Mouse (Mus musculus): ENCODE data around the gene Car3. TPM values are rescaled to one million over a fixed set of nuclear protein-coding genes. Genes with fewer than 3 reads are reported as not detected.

Car3 gene
- polyA plus RNA-seq, 1 experiment: not detected

GRCm38 (mm10) chr3:14871386-14871785 lies 8.1 kb downstream of the Car3 start:
- Histone ChIP-seq H3K36me3 (replicated peaks; ENCODE audit: low read length) (no peaks in the 10 kb centered on the region), H3K4me1 (peaks cover 33% of the 10 kb centered on the region), H3K9me3 (no peaks in the 10 kb centered on the region), H3K27me3 (replicated peaks) (no peaks in the 10 kb centered on the region), H3K4me3 (replicated peaks) (peak overlapping the region; percentile 1)
- no peak for TF ChIP-seq FLI1 (IDR thresholded peaks at IDR 0.05; ENCODE audit: low read length)
- TF ChIP-seq GATA1 (IDR thresholded peaks at IDR 0.05; ENCODE audit: borderline replicate concordance, low read length): no peak

- H3K27me3 ChIP-seq (replicated peaks): no peaks in the 10 kb centered on the region
- TF ChIP-seq FLI1 (IDR thresholded peaks at IDR 0.05; ENCODE audit: low read length): no peak
- no peak for TF ChIP-seq GATA1 (IDR thresholded peaks at IDR 0.05; ENCODE audit: borderline replicate concordance, low read length)
- H3K4me1 ChIP-seq: peaks cover 51% of the 10 kb centered on the region
- no peak overlapping the region for H3K4me3 ChIP-seq (replicated peaks)
- no peaks in the 10 kb centered on the region for H3K9me3 ChIP-seq
- no peaks in the 10 kb centered on the region for H3K36me3 ChIP-seq (replicated peaks; ENCODE audit: low read length)
Observed at GRCm38 (mm10) chr3:14874402-14875040, 11.2 kb downstream of the Car3 start.

GRCm38 (mm10) chr3:14876325-14876918 lies 13.1 kb downstream of the Car3 start:
- no peaks in the 10 kb centered on the region for H3K27me3 ChIP-seq (replicated peaks)
- H3K4me1 ChIP-seq: peaks cover 49% of the 10 kb centered on the region
- no peaks in the 10 kb centered on the region for H3K36me3 ChIP-seq (replicated peaks; ENCODE audit: low read length)
- H3K9me3 ChIP-seq: no peaks in the 10 kb centered on the region
- TF ChIP-seq GATA1 (IDR thresholded peaks at IDR 0.05; ENCODE audit: borderline replicate concordance, low read length) (no peak), FLI1 (IDR thresholded peaks at IDR 0.05; ENCODE audit: low read length) (no peak)
- no peak overlapping the region for H3K4me3 ChIP-seq (replicated peaks)

GRCm38 (mm10) chr3:14877251-14877909 lies 14.1 kb downstream of the Car3 start:
- Histone ChIP-seq H3K9me3 (no peaks in the 10 kb centered on the region), H3K4me3 (replicated peaks) (no peak overlapping the region), H3K4me1 (peaks cover 53% of the 10 kb centered on the region), H3K36me3 (replicated peaks; ENCODE audit: low read length) (no peaks in the 10 kb centered on the region), H3K27me3 (replicated peaks) (no peaks in the 10 kb centered on the region)
- TF ChIP-seq FLI1 (IDR thresholded peaks at IDR 0.05; ENCODE audit: low read length) (no peak), GATA1 (IDR thresholded peaks at IDR 0.05; ENCODE audit: borderline replicate concordance, low read length) (no peak)

GRCm38 (mm10) chr3:14878749-14879223 lies 15.5 kb downstream of the Car3 start:
- H3K36me3 ChIP-seq (replicated peaks; ENCODE audit: low read length): no peaks in the 10 kb centered on the region
- TF ChIP-seq GATA1 (IDR thresholded peaks at IDR 0.05; ENCODE audit: borderline replicate concordance, low read length): no peak
- TF ChIP-seq FLI1 (IDR thresholded peaks at IDR 0.05; ENCODE audit: low read length): no peak
- no peaks in the 10 kb centered on the region for H3K9me3 ChIP-seq
- H3K4me1 ChIP-seq: peaks cover 67% of the 10 kb centered on the region
- no peaks in the 10 kb centered on the region for H3K27me3 ChIP-seq (replicated peaks)
- no peak overlapping the region for H3K4me3 ChIP-seq (replicated peaks)

- H3K4me3 ChIP-seq (replicated peaks): no peak overlapping the region
- TF ChIP-seq FLI1 (IDR thresholded peaks at IDR 0.05; ENCODE audit: low read length) (no peak), GATA1 (IDR thresholded peaks at IDR 0.05; ENCODE audit: borderline replicate concordance, low read length) (no peak)
- no peaks in the 10 kb centered on the region for H3K9me3 ChIP-seq
- no peaks in the 10 kb centered on the region for H3K27me3 ChIP-seq (replicated peaks)
- H3K36me3 ChIP-seq (replicated peaks; ENCODE audit: low read length): no peaks in the 10 kb centered on the region
- H3K4me1 ChIP-seq: peaks cover 67% of the 10 kb centered on the region
Observed at GRCm38 (mm10) chr3:14879293-14879692, 16.0 kb downstream of the Car3 start.

- TF ChIP-seq GATA1 (IDR thresholded peaks at IDR 0.05; ENCODE audit: borderline replicate concordance, low read length) (no peak), FLI1 (IDR thresholded peaks at IDR 0.05; ENCODE audit: low read length) (no peak)
- H3K4me1 ChIP-seq: peaks cover 72% of the 10 kb centered on the region
Observed at GRCm38 (mm10) chr3:14880277-14880676, 17.0 kb downstream of the Car3 start.

GRCm38 (mm10) chr3:14882005-14882404 lies 18.7 kb downstream of the Car3 start:
- TF ChIP-seq FLI1 (IDR thresholded peaks at IDR 0.05; ENCODE audit: low read length): no peak
- TF ChIP-seq GATA1 (IDR thresholded peaks at IDR 0.05; ENCODE audit: borderline replicate concordance, low read length): no peak
- Histone ChIP-seq H3K36me3 (replicated peaks; ENCODE audit: low read length) (no peaks in the 10 kb centered on the region), H3K9me3 (no peaks in the 10 kb centered on the region), H3K4me1 (peaks cover 70% of the 10 kb centered on the region), H3K4me3 (replicated peaks) (no peak overlapping the region), H3K27me3 (replicated peaks) (no peaks in the 10 kb centered on the region)

More at GRCm38 (mm10) chr3:14880277-14880676, 17.0 kb downstream of the Car3 start:
- H3K9me3 ChIP-seq: no peaks in the 10 kb centered on the region
- no peaks in the 10 kb centered on the region for H3K36me3 ChIP-seq (replicated peaks; ENCODE audit: low read length)
- no peak overlapping the region for H3K4me3 ChIP-seq (replicated peaks)
- no peaks in the 10 kb centered on the region for H3K27me3 ChIP-seq (replicated peaks)

- H3K4me3 ChIP-seq (replicated peaks): no peak overlapping the region
- H3K36me3 ChIP-seq (replicated peaks; ENCODE audit: low read length): peaks cover 2% of the 10 kb centered on the region
- H3K9me3 ChIP-seq: no peaks in the 10 kb centered on the region
- no peak for TF ChIP-seq FLI1 (IDR thresholded peaks at IDR 0.05; ENCODE audit: low read length)
- peaks cover 70% of the 10 kb centered on the region for H3K4me1 ChIP-seq
- H3K27me3 ChIP-seq (replicated peaks): no peaks in the 10 kb centered on the region
Observed at GRCm38 (mm10) chr3:14882756-14883155, 19.4 kb downstream of the Car3 start.

GRCm38 (mm10) chr3:14884826-14885225 lies 21.5 kb downstream of the Car3 start:
- Histone ChIP-seq H3K27me3 (replicated peaks) (no peaks in the 10 kb centered on the region), H3K4me1 (peaks cover 70% of the 10 kb centered on the region), H3K4me3 (replicated peaks) (no peak overlapping the region), H3K9me3 (no peaks in the 10 kb centered on the region), H3K36me3 (replicated peaks; ENCODE audit: low read length) (peaks cover 16% of the 10 kb centered on the region)
- TF ChIP-seq GATA1 (IDR thresholded peaks at IDR 0.05; ENCODE audit: borderline replicate concordance, low read length) (no peak), FLI1 (IDR thresholded peaks at IDR 0.05; ENCODE audit: low read length) (no peak)
